ENCODE assay signal across 8 mouse cellular contexts in the genomic region with DNA sequence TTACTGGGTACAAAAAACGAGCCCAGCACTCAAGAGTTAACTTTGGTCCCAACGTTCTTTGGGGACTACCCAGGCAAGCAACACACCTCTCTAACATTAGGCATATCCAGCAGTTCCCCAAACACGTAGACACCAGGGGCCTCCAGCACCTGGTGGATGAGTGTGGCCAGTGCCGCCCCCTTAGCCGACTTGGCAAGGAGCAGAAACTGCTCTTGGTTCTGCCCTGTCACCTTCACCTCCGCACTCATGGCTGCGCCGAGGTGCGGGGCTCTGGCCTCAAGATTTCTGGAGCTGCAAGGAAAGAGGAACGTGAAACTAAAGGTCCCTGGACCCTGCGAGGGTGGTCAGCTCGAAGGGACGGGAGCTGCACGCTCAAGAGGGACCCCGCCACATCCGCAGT. TPM values are rescaled to one million over a fixed set of nuclear protein-coding genes. Genes with fewer than 3 reads are reported as not detected.
A peak's percentile ranks its signal among the peaks of the same experiment; 100 is the strongest.
DNase-seq lines count a peak whose midpoint lies in the region; ATAC-seq and TF ChIP-seq lines count a peak whose summit lies in the region.

No protein-coding gene starts in this region.

- peaks cover 36% of the 10 kb centered on the region for H3K36me3 ChIP-seq in kidney, embryonic 16.5 days (ENCODE audit: insufficient read depth, low read length)
- H3K36me3 ChIP-seq in hindbrain, embryonic 14.5 days (replicated peaks; ENCODE audit: control insufficient read depth, insufficient read depth), result peaks cover 31% of the 10 kb centered on the region

- no peaks in the 10 kb centered on the region; the same call in 1 of the 2 replicates for H3K9me3 ChIP-seq in kidney, embryonic 16.5 days (ENCODE audit: low read length)
- H3K9me3 ChIP-seq in hindbrain, embryonic 14.5 days (ENCODE audit: control insufficient read depth, low read length), result no peaks in the 10 kb centered on the region

- TF ChIP-seq CTCF in bone marrow, adult 2 months (IDR thresholded peaks at IDR 0.05; ENCODE audit: control insufficient read depth, insufficient read depth, low read length), result no peak

- peak overlapping the region; percentile 98 for H3K9ac ChIP-seq in kidney, embryonic 16.5 days (replicated peaks; ENCODE audit: low read length)
- H3K9ac ChIP-seq in hindbrain, embryonic 14.5 days, result peak overlapping the region; percentile 74

- no peak for TF ChIP-seq POLR2A in bone marrow, adult 2 months (IDR thresholded peaks at IDR 0.05; ENCODE audit: borderline replicate concordance, control insufficient read depth, low read depth, low read length)

- 23% methylated on average over 16 of the region's 16 CpGs for WGBS in kidney, embryonic 16.5 days
- WGBS in bone marrow, adult 2 months, result 3% methylated on average over 16 of the region's 16 CpGs
- 42% methylated on average over 16 of the region's 16 CpGs for WGBS in hindbrain, embryonic 14.5 days

- H3K4me2 ChIP-seq in kidney, embryonic 16.5 days (replicated peaks; ENCODE audit: low read depth, low read length), result peak overlapping the region; percentile 97
- H3K4me2 ChIP-seq in hindbrain, embryonic 14.5 days (replicated peaks), result peak overlapping the region; percentile 90

- peaks cover 17% of the 10 kb centered on the region; the same call in 1 of the 2 replicates for H3K4me1 ChIP-seq in kidney, embryonic 16.5 days (ENCODE audit: insufficient read depth, low read length)
- peaks cover 3% of the 10 kb centered on the region for H3K4me1 ChIP-seq in bone marrow, adult 2 months (ENCODE audit: control insufficient read depth, insufficient read depth, low read length)
- H3K4me1 ChIP-seq in hindbrain, embryonic 14.5 days (replicated peaks; ENCODE audit: control insufficient read depth, insufficient read depth, low read length), result peaks cover 7% of the 10 kb centered on the region

- no peak for DNase-seq in kidney, postnatal 14 days
- DNase-seq in hindbrain, embryonic 14.5 days (ENCODE audit: low spot score), result no peak
- DNase-seq in mesoderm, embryonic 11.5 days (ENCODE audit: low read depth, low spot score), result peak; percentile 5
- no peak for DNase-seq in urinary bladder, postnatal 4 days (ENCODE audit: low spot score in 2 of 2)
- DNase-seq in left cerebral cortex, postnatal 10 days (ENCODE audit: extremely low spot score in 1 of 2, low spot score in 2 of 2), result no peak

- H3K27ac ChIP-seq in kidney, embryonic 16.5 days (ENCODE audit: low read length), result peak overlapping the region; percentile 95
- H3K27ac ChIP-seq in bone marrow, adult 2 months (ENCODE audit: control insufficient read depth, insufficient read depth, low read depth, low read length, poor library complexity), result peak overlapping the region; percentile 75; the same call in 1 of the 2 replicates
- peak overlapping the region; percentile 86 for H3K27ac ChIP-seq in hindbrain, embryonic 14.5 days

- ATAC-seq in kidney, embryonic 16.5 days (ENCODE audit: low FRiP score, low TSS enrichment), result no peak; the same call in 1 of the 2 replicates
- peak; percentile 38 for ATAC-seq in hindbrain, embryonic 14.5 days (ENCODE audit: low FRiP score)
- no peak for ATAC-seq in erythroid progenitor cell, adult 5-6 weeks (replicated peaks; ENCODE audit: low FRiP score, poor library complexity, severe bottlenecking)

- intact Hi-C loops in left cerebral cortex, postnatal 10 days (cut with DNase I), result no loop called here

- no peaks in the 10 kb centered on the region for H3K27me3 ChIP-seq in kidney, embryonic 16.5 days (ENCODE audit: insufficient read depth, low read length)
- H3K27me3 ChIP-seq in hindbrain, embryonic 14.5 days (ENCODE audit: control insufficient read depth, insufficient read depth, low read length), result no peaks in the 10 kb centered on the region

- H3K4me3 ChIP-seq in kidney, embryonic 16.5 days (ENCODE audit: low read length), result peak overlapping the region; percentile 90
- H3K4me3 ChIP-seq in bone marrow, adult 2 months (replicated peaks; ENCODE audit: control insufficient read depth, low read depth, low read length), result peak overlapping the region; percentile 95
- H3K4me3 ChIP-seq in hindbrain, embryonic 14.5 days (replicated peaks; ENCODE audit: low read length), result peak overlapping the region; percentile 55

RNA-seq across cellular contexts. Expression of gene Cops7a, which starts 0.7 kb away (rescaled TPM):
- 178 and 179 TPM in 2 replicates for polyA plus RNA-seq in kidney, embryonic 16.5 days (2015; fragmentation: Nextera tagmentation; extraction: Ambion mirVana)
- 18.1 and 33.0 TPM in 2 replicates for polyA plus RNA-seq in bone marrow, adult 2 months (2011; ENCODE audit: insufficient read depth, insufficient read length, low replicate concordance, missing spikeins)
- polyA plus RNA-seq in hindbrain, embryonic 14.5 days (2014; fragmentation: Nextera tagmentation; extraction: Ambion mirVana), result 92.4 and 93.1 TPM in 2 replicates
- 14.3 and 17.3 TPM in 2 replicates for total RNA-seq in erythroid progenitor cell, adult 5-6 weeks (2015; ENCODE audit: low replicate concordance)
- 4.1 and 4.9 TPM in 2 replicates for total RNA-seq in erythroid progenitor cell, adult 5-6 weeks (2017; ENCODE audit: low replicate concordance)
- 100 to 1,000 TPM; 115 to 116 TPM for total RNA-seq in left cerebral cortex, postnatal 10 days (2021)

RNA-seq across cellular contexts. Expression of gene Pianp, which starts 31.9 kb away (rescaled TPM):
- 2.1 and 2.3 TPM in 2 replicates for polyA plus RNA-seq in kidney, embryonic 16.5 days (2015; fragmentation: Nextera tagmentation; extraction: Ambion mirVana)
- polyA plus RNA-seq in bone marrow, adult 2 months (2011; ENCODE audit: insufficient read depth, insufficient read length, low replicate concordance, missing spikeins), result 3.4 TPM in 1 of 2 replicates, not detected in the other
- 47.8 and 53.8 TPM in 2 replicates for polyA plus RNA-seq in hindbrain, embryonic 14.5 days (2014; fragmentation: Nextera tagmentation; extraction: Ambion mirVana)
- not detected in 2 replicates for total RNA-seq in erythroid progenitor cell, adult 5-6 weeks (2015; ENCODE audit: low replicate concordance)
- not detected in 2 replicates for total RNA-seq in erythroid progenitor cell, adult 5-6 weeks (2017; ENCODE audit: low replicate concordance)
- total RNA-seq in left cerebral cortex, postnatal 10 days (2021), result 100 to 1,000 TPM; 116 TPM

RNA-seq across cellular contexts. Expression of gene Mlf2, which starts 33.5 kb away (rescaled TPM):
- polyA plus RNA-seq in kidney, embryonic 16.5 days (2015; fragmentation: Nextera tagmentation; extraction: Ambion mirVana), result 366 and 380 TPM in 2 replicates
- 45.8 and 74.0 TPM in 2 replicates for polyA plus RNA-seq in bone marrow, adult 2 months (2011; ENCODE audit: insufficient read depth, insufficient read length, low replicate concordance, missing spikeins)
- 577 and 614 TPM in 2 replicates for polyA plus RNA-seq in hindbrain, embryonic 14.5 days (2014; fragmentation: Nextera tagmentation; extraction: Ambion mirVana)
- total RNA-seq in erythroid progenitor cell, adult 5-6 weeks (2015; ENCODE audit: low replicate concordance), result 44.0 and 45.3 TPM in 2 replicates
- 18.5 and 42.2 TPM in 2 replicates for total RNA-seq in erythroid progenitor cell, adult 5-6 weeks (2017; ENCODE audit: low replicate concordance)
- total RNA-seq in left cerebral cortex, postnatal 10 days (2021), result 100 to 1,000 TPM; 597 to 610 TPM

RNA-seq across cellular contexts. Expression of gene Zfp384, which starts 44.3 kb away (rescaled TPM):
- 13.7 and 14.7 TPM in 2 replicates for polyA plus RNA-seq in kidney, embryonic 16.5 days (2015; fragmentation: Nextera tagmentation; extraction: Ambion mirVana)
- 26.2 and 46.0 TPM in 2 replicates for polyA plus RNA-seq in bone marrow, adult 2 months (2011; ENCODE audit: insufficient read depth, insufficient read length, low replicate concordance, missing spikeins)
- 12.0 and 14.6 TPM in 2 replicates for polyA plus RNA-seq in hindbrain, embryonic 14.5 days (2014; fragmentation: Nextera tagmentation; extraction: Ambion mirVana)
- 49.4 and 54.1 TPM in 2 replicates for total RNA-seq in erythroid progenitor cell, adult 5-6 weeks (2015; ENCODE audit: low replicate concordance)
- 25.8 and 41.2 TPM in 2 replicates for total RNA-seq in erythroid progenitor cell, adult 5-6 weeks (2017; ENCODE audit: low replicate concordance)
- total RNA-seq in left cerebral cortex, postnatal 10 days (2021), result 10 to 100 TPM; 41.0 to 41.2 TPM

RNA-seq across cellular contexts. Expression of gene Ptms, which starts 44.7 kb away (rescaled TPM):
- 269 and 274 TPM in 2 replicates for polyA plus RNA-seq in kidney, embryonic 16.5 days (2015; fragmentation: Nextera tagmentation; extraction: Ambion mirVana)
- 157 and 192 TPM in 2 replicates for polyA plus RNA-seq in bone marrow, adult 2 months (2011; ENCODE audit: insufficient read depth, insufficient read length, low replicate concordance, missing spikeins)
- 674 and 707 TPM in 2 replicates for polyA plus RNA-seq in hindbrain, embryonic 14.5 days (2014; fragmentation: Nextera tagmentation; extraction: Ambion mirVana)
- total RNA-seq in erythroid progenitor cell, adult 5-6 weeks (2015; ENCODE audit: low replicate concordance), result 15.5 and 20.5 TPM in 2 replicates
- 7.9 and 18.6 TPM in 2 replicates for total RNA-seq in erythroid progenitor cell, adult 5-6 weeks (2017; ENCODE audit: low replicate concordance)
- total RNA-seq in left cerebral cortex, postnatal 10 days (2021), result 1,000 to 10,000 TPM; 1,368 to 1,394 TPM

Comparison
In these comparisons a context has a peak if more than half of its experiments do, and no peak if none do; other contexts are left out.
1. RNA of gene Pianp, which starts 31.9 kb away (polyA plus RNA-seq): 47.8 to 53.8 TPM in hindbrain, embryonic 14.5 days; 3.4 TPM in bone marrow, adult 2 months and 2.1 to 2.3 TPM in kidney, embryonic 16.5 days; every median in the first group is over 10 times any median in the second.
2. Peak in every context shown above with its lines, with median percentiles within 50 percentile points of each other: H3K27ac ChIP-seq and H3K4me3 ChIP-seq.